Mouse (Mus musculus) heart, postnatal 25 days (tissue): ENCODE data around the gene Nfu1. TPM values are rescaled to one million over a fixed set of nuclear protein-coding genes. Genes with fewer than 3 reads are reported as not detected.
"Not testable (repeated sequence)": the region's sequence is repeated elsewhere in the genome, so short reads cannot be mapped to it uniquely, and the experiment has no call there.

Experiments used
- DNase-seq: peaks from one replicate; pipeline ENCODE4 v3.0.0; 2022; ENCODE audit warnings: low spot score
- intact Hi-C: fragments of 180-260 bp; cut with DNase I; formaldehyde crosslinking; loops from one replicate; pipeline ENCODE4 v1.15.1; 2025
- total RNA-seq, 2 experiments: library from RNA; stranded (reverse); gene quantifications; 2 replicates each; pipeline ENCODE4 v1.2.3; 2021

The Nfu1 gene
- total RNA-seq, 2 experiments from 2014 or later, result 68.6 to 72.6 TPM

DNA sequence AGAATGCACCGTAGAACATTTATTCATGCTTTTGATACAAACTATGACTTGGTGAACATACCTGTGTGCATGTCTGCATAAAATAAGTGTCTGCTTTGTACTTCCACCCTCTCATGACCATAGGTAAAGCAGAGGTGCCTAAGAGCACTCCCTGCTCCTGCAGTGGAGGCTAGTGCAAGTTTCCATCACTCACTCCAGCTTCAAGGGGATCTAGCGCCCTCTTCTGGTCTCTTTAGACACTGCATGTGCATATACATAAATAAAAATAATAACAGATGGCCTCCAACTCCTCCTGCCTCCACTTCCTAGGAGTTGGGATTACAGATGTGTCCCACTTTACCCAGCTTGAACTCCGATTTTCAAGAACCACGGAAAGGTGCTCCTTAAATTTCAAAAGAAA lies 7.9 kb downstream of the Nfu1 start:
- intact Hi-C loops, result no loop called here
- DNase-seq, result no peak

- intact Hi-C loops, result no loop called here
- DNase-seq, result no peak
These were observed 9.8 kb downstream of the Nfu1 start for GRCm38 (mm10) chr6:87018874-87019273.

DNA sequence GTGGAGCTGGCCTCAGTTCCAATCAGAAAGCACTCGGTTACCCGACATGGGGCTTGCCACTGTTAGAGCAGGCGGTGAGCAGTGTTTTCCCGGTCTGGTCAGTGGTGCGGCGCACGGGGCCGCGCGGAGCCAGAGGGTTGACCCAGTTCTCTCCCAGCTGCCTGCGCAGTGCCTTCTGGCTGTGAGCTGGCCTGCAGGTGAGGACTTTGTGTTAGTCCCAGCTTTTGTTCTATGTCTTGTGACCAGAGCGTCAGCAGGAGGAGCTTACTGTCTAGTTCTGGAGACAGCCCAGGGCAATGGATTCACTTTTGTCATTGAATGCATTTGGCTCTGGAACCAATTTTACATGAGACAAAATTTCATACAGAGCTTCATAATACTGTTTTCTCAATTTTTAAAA lies 12.8 kb downstream of the Nfu1 start:
- DNase-seq, result no peak
- intact Hi-C loops, result no loop called here

DNA sequence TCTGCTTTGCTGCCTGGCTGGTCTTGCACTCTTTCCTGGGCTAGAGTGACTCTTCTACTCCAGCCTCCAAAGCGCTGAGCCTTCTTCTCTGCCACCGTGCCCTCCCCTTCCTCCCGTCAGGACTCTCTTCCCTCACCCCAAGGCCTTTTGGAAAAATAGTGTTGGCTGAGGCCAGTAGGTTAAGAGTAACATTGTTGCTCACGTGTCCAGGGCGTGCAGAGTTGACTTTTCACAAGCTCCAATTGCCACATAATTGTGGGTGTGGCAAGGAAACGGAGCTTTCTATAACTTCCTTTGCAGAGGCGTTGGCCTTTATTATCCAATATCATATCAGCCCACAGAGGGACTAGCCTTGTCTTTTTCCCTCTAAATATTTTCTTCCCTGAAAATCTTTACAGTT lies 17.9 kb downstream of the Nfu1 start:
- intact Hi-C loops, result no loop called here
- DNase-seq, result no peak

DNA sequence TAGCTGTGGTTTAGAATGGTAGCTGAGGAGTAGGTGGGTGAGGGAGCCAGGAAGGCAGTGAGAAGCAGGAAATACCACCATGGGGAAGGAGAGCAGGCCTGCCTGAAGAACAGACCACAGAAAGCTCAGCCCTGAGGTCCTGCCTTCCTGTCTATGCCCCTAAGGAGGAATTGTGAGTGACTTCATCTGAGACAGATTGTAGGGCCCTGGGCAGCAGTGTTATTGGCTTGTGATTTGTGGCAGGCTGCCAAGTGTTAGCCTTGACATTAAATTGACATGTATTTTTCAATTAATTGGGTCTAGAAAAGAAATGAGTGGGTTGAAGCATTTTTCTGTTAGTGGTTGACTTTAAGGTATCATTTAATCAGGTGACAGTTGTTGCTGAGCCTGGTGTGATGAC lies 19.8 kb downstream of the Nfu1 start:
- DNase-seq, result no peak
- intact Hi-C loops, result no loop called here

DNA sequence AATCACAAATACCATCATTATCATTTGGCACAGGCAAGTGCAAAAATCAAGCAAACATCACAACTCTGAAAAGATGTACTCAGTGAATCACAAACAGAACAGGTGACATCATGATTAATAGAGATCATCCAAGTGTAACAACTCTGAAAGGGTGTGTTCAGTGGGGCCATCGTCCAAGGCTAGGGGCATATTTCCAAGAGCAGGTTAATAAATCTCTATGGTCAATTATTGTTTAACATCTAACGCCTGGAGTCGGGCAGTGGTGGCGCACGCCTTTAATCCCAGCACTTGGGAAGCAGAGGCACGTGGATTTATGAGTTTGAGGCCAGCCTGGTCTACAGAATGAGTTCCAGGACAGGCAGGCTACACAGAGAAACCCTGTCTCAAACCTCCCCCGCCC lies 22.3 kb downstream of the Nfu1 start:
- intact Hi-C loops, DNase-seq: not testable (repeated sequence)

GRCm38 (mm10) chr6:87032401-87032800 lies 23.4 kb downstream of the Nfu1 start:
- intact Hi-C loops, result no loop called here
- no peak for DNase-seq

- intact Hi-C loops, result no loop called here
- no peak for DNase-seq
These were observed 25.4 kb downstream of the Nfu1 start for GRCm38 (mm10) chr6:87034395-87034794.

DNA sequence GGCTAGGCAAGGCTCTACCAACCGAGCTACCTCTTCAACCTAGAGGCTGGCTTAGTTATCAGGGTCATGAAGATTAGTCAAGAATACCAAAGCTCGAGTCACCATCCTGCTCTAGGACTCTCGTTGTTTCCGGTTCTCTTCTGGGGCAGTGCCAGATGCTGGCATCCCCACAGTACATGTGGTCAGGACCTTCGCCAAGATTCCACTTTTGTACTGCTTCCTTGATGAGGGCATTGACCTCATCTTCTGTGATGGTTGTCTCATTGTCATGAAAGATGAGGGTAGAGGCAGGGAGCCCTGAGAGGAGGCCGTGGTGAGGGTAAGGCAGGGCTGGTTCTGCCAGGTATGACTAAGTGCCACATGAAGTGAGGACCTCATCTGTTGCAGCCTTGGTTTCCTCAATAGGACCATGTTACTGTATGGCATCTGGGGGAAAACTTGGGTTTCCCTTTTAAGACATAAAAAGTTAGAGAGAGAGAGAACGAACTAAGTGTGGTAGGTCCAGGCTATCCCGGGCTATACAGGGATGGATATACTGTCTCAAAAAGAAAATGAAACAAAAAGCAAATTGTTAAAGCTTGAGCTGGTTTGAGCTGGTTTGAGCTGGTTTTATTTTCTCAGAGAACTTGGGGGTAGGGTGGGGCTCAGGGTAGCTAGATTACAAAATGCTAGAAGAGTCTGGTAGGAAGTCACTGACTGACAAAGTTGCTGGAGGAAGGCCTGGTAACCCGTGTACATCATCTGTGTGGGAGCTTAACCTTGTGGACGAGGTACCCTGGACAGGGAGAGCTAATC lies 29.0 kb downstream of the Nfu1 start:
- intact Hi-C loops, result no loop called here
- no peak for DNase-seq

DNA sequence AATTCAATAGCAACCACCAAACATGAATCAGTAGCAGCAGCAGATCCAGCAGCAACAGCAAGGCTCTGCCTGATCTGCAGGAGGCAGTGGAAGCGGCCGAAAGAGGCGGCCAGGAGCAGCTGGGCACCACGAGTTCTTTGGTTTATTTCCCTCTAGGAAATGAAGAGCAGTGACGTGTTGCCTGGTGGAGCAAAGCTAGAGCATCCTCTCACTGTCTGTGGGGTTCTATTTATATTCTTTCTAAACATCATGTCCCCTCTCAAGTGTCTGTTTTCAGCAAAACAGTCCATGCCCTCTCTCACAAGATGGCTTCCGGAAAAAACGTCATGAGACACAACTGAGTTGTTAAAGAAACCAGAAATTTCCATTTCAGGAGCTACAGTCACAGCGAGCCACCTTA lies 30.1 kb downstream of the Nfu1 start:
- intact Hi-C loops, result no loop called here
- DNase-seq, result no peak

DNA sequence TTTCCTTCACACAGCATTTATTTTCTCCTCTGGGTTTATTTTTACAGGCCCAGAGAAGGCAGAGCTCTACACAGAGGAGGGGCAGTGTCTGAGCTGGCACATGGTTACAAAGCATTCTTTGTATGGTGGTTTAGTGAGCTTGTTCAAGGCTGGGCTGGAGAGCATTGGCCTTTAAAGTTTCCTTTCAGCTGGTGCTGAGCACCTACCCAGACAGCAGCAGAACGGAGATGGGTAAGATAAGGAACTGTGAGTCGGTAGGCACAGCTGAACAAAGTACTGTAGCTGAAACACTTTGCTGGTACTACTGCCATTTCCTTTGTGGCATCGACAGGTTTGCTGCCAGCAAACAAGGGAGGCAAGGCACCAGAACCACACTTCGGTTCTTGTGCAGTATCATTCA lies 31.9 kb downstream of the Nfu1 start:
- intact Hi-C loops, result loop anchor here (5.0 kb wide), 1 partner anchor 34 kb away; the partner anchor contains the start of gene Nfu1
- DNase-seq, result no peak

- intact Hi-C loops, result loop anchor here (5.0 kb wide), 1 partner anchor 34 kb away; the partner anchor contains the start of gene Nfu1
- no peak for DNase-seq
These were observed 32.4 kb downstream of the Nfu1 start for GRCm38 (mm10) chr6:87041431-87041830.

DNA sequence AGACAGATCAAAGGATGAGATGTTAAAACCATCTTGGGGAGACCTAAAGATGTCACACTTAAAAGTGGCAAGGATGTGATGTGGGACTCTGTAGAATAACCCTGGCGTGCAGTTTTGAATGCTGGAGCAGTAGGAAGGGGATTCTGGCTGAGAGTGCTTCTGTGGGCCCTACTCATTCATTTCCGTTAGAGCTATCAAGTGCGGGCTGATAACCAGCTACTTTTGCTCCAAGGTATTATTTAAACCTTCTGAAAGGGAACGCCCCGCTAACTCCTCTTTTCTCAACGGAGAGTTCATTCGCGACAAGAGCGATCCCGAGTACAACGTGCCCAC lies 32.9 kb downstream of the Nfu1 start:
- no peak for DNase-seq
- intact Hi-C loops, result loop anchor here (5.0 kb wide), 1 partner anchor 35 kb away; the partner anchor contains the start of gene Nfu1

DNA sequence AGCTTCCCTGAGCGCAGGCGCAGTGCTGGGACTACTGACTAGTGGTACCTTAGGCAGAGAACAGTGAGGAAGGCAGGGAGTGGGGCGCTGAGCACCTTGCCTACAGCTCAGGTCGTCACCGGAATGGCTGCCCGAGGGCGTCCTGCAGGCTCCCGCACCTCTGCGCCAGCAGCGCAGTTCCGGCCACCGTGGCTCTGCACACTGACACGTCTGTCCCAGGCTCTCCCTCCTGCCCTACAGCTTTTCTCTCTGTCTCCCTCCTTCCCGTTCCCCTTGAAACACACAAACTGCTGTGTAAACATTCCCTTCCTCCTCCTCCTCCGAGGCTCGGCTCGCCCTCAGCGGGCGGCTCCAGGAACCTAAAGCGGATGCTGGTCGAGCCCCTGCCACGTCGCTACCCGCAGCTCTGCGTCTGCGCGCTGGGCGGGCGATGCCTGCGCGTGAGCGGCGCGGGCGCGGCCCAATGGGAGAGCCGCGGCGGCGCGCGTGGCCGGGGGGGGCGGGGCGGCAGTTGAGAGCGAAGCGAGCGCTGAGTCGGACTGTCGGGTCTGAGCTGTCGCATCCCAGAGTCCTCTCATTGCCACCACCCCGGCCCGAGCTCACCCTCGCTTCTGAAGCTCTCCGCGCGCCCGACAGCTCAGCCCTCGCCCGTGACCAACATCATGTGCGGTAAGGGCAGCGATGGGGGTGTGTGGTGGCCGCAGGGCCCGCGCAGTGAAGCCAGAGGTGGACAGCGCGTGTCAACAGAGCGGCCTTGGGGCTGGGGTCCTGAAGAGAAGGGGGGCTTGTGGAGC lies 33.5 kb downstream of the Nfu1 start, which contains the start of gene Gfpt1:
Gene Gfpt1 (plus strand): TSS at position 510 of the 794 bp plus-strand sequence.
- intact Hi-C loops, result loop anchor here (5.0 kb wide), 1 partner anchor 35 kb away; the partner anchor contains the start of gene Nfu1
- peak; percentile 93 for DNase-seq

DNA sequence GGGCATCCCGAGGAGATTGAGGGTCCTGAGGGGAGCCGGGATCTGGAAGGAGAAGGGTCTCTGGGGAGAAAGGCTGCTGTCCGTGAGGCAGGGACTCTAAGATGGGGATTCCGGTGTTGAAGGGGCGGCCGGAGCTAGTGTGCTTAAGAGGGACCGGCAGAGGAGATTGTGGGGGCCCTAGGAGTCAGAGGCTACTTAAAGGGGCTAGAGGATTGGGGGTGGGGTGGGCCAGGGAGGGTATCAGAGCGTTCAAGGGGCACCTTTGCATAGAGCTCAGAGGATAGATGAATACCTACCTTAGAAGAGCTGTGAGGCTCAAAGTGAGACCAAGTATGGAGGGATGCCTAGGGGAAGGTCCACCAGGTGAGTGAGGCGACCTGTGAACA lies 34.1 kb downstream of the Nfu1 start:
- intact Hi-C loops, result loop anchor here (5.0 kb wide), 1 partner anchor 36 kb away; the partner anchor contains the start of gene Nfu1
- DNase-seq, result no peak

GRCm38 (mm10) chr6:87044895-87045294 lies 35.9 kb downstream of the Nfu1 start:
- DNase-seq, result no peak
- intact Hi-C loops, result loop anchor here (5.0 kb wide), 1 partner anchor 38 kb away; the partner anchor contains the start of gene Nfu1

- DNase-seq, result no peak
- intact Hi-C loops, result no loop called here
These were observed 36.5 kb downstream of the Nfu1 start for GRCm38 (mm10) chr6:87045507-87045906.

GRCm38 (mm10) chr6:87048712-87049111 lies 39.7 kb downstream of the Nfu1 start:
- intact Hi-C loops, DNase-seq: not testable (repeated sequence)

- intact Hi-C loops, result no loop called here
- DNase-seq, result no peak
These were observed 42.9 kb downstream of the Nfu1 start for GRCm38 (mm10) chr6:87051886-87052425.

- intact Hi-C loops, result no loop called here
- no peak for DNase-seq
These were observed 45.2 kb downstream of the Nfu1 start for GRCm38 (mm10) chr6:87054193-87054592.

DNA sequence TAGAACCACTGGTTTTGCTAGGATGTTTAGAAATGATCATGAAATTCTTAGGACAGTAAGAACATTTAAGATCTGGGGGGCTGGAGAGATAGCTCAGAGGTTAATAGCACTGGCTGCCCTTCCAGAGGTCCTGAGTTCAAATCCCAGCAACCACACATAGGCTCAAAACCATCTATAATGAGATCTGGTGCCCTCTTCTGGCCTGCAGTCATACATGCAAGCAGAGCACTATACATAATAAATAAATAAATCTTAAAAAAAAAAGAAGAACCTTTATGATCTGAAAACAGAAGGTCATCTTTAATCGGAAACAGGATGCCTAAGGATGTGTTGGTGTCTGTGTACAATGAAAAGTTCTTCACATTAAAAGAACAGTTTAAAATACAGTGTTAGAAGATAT lies 50.7 kb downstream of the Nfu1 start:
- intact Hi-C loops, result no loop called here
- no peak for DNase-seq
